ENCODE assay signal across 8 mouse cellular contexts in the genomic region with DNA sequence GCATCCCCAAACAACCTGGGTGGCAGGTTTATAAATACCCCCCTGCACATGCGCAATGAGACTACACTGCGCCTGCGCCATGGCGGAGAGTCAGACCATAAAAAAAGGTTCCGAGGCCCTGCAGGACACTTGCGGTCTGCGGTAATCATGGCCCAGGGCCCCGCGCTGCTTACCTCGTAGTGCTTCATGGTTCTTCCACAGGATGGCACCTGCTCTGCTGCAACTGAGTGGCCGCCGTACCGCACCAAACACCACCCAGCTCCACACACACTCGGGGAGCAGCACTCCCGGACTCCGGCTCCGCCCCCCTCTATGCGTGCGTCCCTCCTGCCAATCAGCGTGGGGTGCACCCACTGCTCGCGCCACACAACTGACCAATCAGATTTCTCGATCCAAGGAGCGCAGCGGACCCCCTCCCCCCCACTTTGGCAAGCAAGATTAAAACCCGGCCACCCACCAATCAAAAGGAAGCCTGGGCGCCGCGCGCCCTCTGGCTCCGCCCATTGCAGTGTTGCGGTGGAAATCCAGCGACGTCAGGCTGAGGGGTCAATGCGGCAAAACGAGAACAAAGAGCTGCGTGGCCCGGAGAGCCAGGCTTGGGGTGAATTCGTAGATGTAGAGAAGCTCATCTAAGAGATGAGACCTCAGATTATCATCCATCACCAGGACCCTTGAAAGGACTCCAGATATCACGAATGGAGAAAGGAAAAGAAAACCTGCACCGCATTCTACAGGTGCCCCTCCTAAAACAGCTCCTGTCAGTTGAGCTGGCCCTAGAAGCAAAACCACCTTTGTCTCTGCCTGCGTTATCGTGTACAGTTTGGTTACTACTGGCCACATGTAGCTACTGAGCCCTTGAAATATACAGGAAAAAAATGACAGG. TPM values are rescaled to one million over a fixed set of nuclear protein-coding genes. Genes with fewer than 3 reads are reported as not detected.
DNase-seq lines count a peak whose midpoint lies in the region; ATAC-seq and TF ChIP-seq lines count a peak whose summit lies in the region.

No protein-coding gene starts in this region.

- no peaks in the 10 kb centered on the region for H3K9me3 ChIP-seq in embryonic facial prominence, embryonic 14.5 days (ENCODE audit: control insufficient read depth, low read length)
- H3K9me3 ChIP-seq in limb, embryonic 14.5 days (ENCODE audit: control insufficient read depth, low read length) = no peaks in the 10 kb centered on the region
- no peaks in the 10 kb centered on the region for H3K9me3 ChIP-seq in midbrain, postnatal 0 days (ENCODE audit: low read length)

- peaks cover 3% of the 10 kb centered on the region; the same call in 1 of the 2 replicates for H3K36me3 ChIP-seq in embryonic facial prominence, embryonic 14.5 days (ENCODE audit: control insufficient read depth, insufficient read depth, low read length)
- peaks cover 7% of the 10 kb centered on the region; the same call in 1 of the 2 replicates for H3K36me3 ChIP-seq in limb, embryonic 14.5 days (ENCODE audit: control insufficient read depth, insufficient read depth, low read length)
- no peaks in the 10 kb centered on the region for H3K36me3 ChIP-seq in midbrain, postnatal 0 days (ENCODE audit: insufficient read depth, low read length)

- H3K4me2 ChIP-seq in embryonic facial prominence, embryonic 14.5 days (ENCODE audit: low read depth, low read length) = peak overlapping the region; percentile 72
- peak overlapping the region; percentile 82 for H3K4me2 ChIP-seq in limb, embryonic 14.5 days (replicated peaks; ENCODE audit: low read depth, low read length, severe bottlenecking)
- H3K4me2 ChIP-seq in midbrain, postnatal 0 days (ENCODE audit: low read depth, low read length, poor library complexity, severe bottlenecking) = peak overlapping the region; percentile 79

- TF ChIP-seq POLR2A in limb, embryonic 14.5 days (IDR thresholded peaks at IDR 0.05; ENCODE audit: borderline replicate concordance, extremely low read depth, insufficient read depth, insufficient read length) = peak; percentile 47; the same call in 1 of the 2 replicates

- peak; percentile 99 for ATAC-seq in embryonic facial prominence, embryonic 14.5 days (ENCODE audit: low read depth)
- peak; percentile 99 for ATAC-seq in limb, embryonic 14.5 days (ENCODE audit: low FRiP score, low read depth)
- ATAC-seq in midbrain, postnatal 0 days (ENCODE audit: low FRiP score) = peak; percentile 98

- H3K4me3 ChIP-seq in embryonic facial prominence, embryonic 14.5 days (ENCODE audit: low read depth, low read length) = peak overlapping the region; percentile 67
- H3K4me3 ChIP-seq in limb, embryonic 14.5 days (replicated peaks; ENCODE audit: low read length) = peak overlapping the region; percentile 81
- H3K4me3 ChIP-seq in midbrain, postnatal 0 days (ENCODE audit: low read depth, low read length) = peak overlapping the region; percentile 88

- H3K4me1 ChIP-seq in embryonic facial prominence, embryonic 14.5 days (ENCODE audit: control insufficient read depth, insufficient read depth, low read length) = peaks cover 10% of the 10 kb centered on the region
- peaks cover 16% of the 10 kb centered on the region for H3K4me1 ChIP-seq in limb, embryonic 14.5 days (ENCODE audit: control insufficient read depth, insufficient read depth, low read length)
- peaks cover 9% of the 10 kb centered on the region; the same call in 1 of the 2 replicates for H3K4me1 ChIP-seq in midbrain, postnatal 0 days (ENCODE audit: insufficient read depth, low read length)

- peak overlapping the region; percentile 77 for H3K9ac ChIP-seq in embryonic facial prominence, embryonic 14.5 days (ENCODE audit: low read depth, low read length)
- H3K9ac ChIP-seq in limb, embryonic 14.5 days (ENCODE audit: low read depth, low read length, severe bottlenecking) = peak overlapping the region; percentile 80
- H3K9ac ChIP-seq in midbrain, postnatal 0 days (replicated peaks; ENCODE audit: low read length, poor library complexity, severe bottlenecking) = peak overlapping the region; percentile 94

- DNase-seq in 3T3-L1 (ENCODE audit: low read depth, low spot score) = peak; percentile 99
- DNase-seq in adrenal gland, postnatal 4 days (ENCODE audit: low spot score in 2 of 2) = peak; percentile 92 to 96
- peak; percentile 99 for DNase-seq in embryonic facial prominence, embryonic 14.5 days (ENCODE audit: low spot score)
- peak; percentile 94 for DNase-seq in heart, adult 8-10 months (ENCODE audit: low spot score)
- DNase-seq in kidney, adult 9 months = peak; percentile 97
- DNase-seq in limb, embryonic 14.5 days (ENCODE audit: low spot score) = peak; percentile 99
- peak; percentile 99 for DNase-seq in midbrain, postnatal 0 days (ENCODE audit: low spot score)
- peak; percentile 92 for DNase-seq in spleen, postnatal 14 days (ENCODE audit: low spot score in 2 of 2)

- no peak; the same call in 1 of the 2 replicates for TF ChIP-seq CTCF in midbrain, postnatal 0 days (IDR thresholded peaks at IDR 0.05)

- H3K27me3 ChIP-seq in embryonic facial prominence, embryonic 14.5 days (replicated peaks; ENCODE audit: control insufficient read depth, insufficient read depth, low read length) = no peaks in the 10 kb centered on the region
- no peaks in the 10 kb centered on the region for H3K27me3 ChIP-seq in limb, embryonic 14.5 days (ENCODE audit: control insufficient read depth, insufficient read depth, low read length)
- H3K27me3 ChIP-seq in midbrain, postnatal 0 days (ENCODE audit: insufficient read depth, low read length) = no peaks in the 10 kb centered on the region

- peak overlapping the region; percentile 83 for H3K27ac ChIP-seq in embryonic facial prominence, embryonic 14.5 days (replicated peaks; ENCODE audit: low read depth, low read length)
- peak overlapping the region; percentile 90 for H3K27ac ChIP-seq in limb, embryonic 14.5 days (replicated peaks; ENCODE audit: low read depth, low read length)
- peak overlapping the region; percentile 97 for H3K27ac ChIP-seq in midbrain, postnatal 0 days (ENCODE audit: low read depth, low read length)

- WGBS in embryonic facial prominence, embryonic 14.5 days = under 1% methylated on average over 33 of the region's 43 CpGs
- WGBS in limb, embryonic 14.5 days = under 1% methylated on average over 41 of the region's 43 CpGs
- under 1% methylated on average over 43 of the region's 43 CpGs for WGBS in midbrain, postnatal 0 days

RNA-seq across cellular contexts. Expression of gene Tecr, which starts 13.4 kb away (rescaled TPM):
- 100 to 1,000 TPM; 369 to 378 TPM for total RNA-seq in adrenal gland, postnatal 4 days (2021)
- 497 and 529 TPM in 2 replicates for polyA plus RNA-seq in embryonic facial prominence, embryonic 14.5 days (2014; fragmentation: Nextera tagmentation; extraction: Ambion mirVana)
- 100 to 1,000 TPM; 539 to 688 (median 589) TPM for total RNA-seq in heart, adult 8-10 months (2022)
- 595 and 783 TPM in 2 replicates for polyA plus RNA-seq in limb, embryonic 14.5 days (2012; rRNA removed)
- polyA plus RNA-seq in limb, embryonic 14.5 days (2014; fragmentation: Nextera tagmentation; extraction: Ambion mirVana) = 586 and 589 TPM in 2 replicates
- 1,134 and 1,270 TPM in 2 replicates for total RNA-seq in midbrain, postnatal 0 days (2014; rRNA removed)
- 1,433 and 1,533 TPM in 2 replicates for polyA plus RNA-seq in midbrain, postnatal 0 days (2015; fragmentation: Nextera tagmentation; extraction: Ambion mirVana)

RNA-seq across cellular contexts. Expression of gene Dnajb1, which starts 13.6 kb away (rescaled TPM):
- 10 to 100 TPM; 29.4 to 29.9 TPM for total RNA-seq in adrenal gland, postnatal 4 days (2021)
- polyA plus RNA-seq in embryonic facial prominence, embryonic 14.5 days (2014; fragmentation: Nextera tagmentation; extraction: Ambion mirVana) = 47.2 and 47.5 TPM in 2 replicates
- total RNA-seq in heart, adult 8-10 months (2022) = 10 to 100 TPM; 11.0 to 14.2 (median 12.6) TPM
- polyA plus RNA-seq in limb, embryonic 14.5 days (2012; rRNA removed) = 42.6 and 43.7 TPM in 2 replicates
- polyA plus RNA-seq in limb, embryonic 14.5 days (2014; fragmentation: Nextera tagmentation; extraction: Ambion mirVana) = 51.3 and 58.9 TPM in 2 replicates
- total RNA-seq in midbrain, postnatal 0 days (2014; rRNA removed) = 41.0 and 43.3 TPM in 2 replicates
- 60.3 and 72.4 TPM in 2 replicates for polyA plus RNA-seq in midbrain, postnatal 0 days (2015; fragmentation: Nextera tagmentation; extraction: Ambion mirVana)

RNA-seq across cellular contexts. Expression of gene Ndufb7, which starts 27.9 kb away (rescaled TPM):
- total RNA-seq in adrenal gland, postnatal 4 days (2021) = 100 to 1,000 TPM; 215 to 223 TPM
- 315 and 324 TPM in 2 replicates for polyA plus RNA-seq in embryonic facial prominence, embryonic 14.5 days (2014; fragmentation: Nextera tagmentation; extraction: Ambion mirVana)
- 100 to 1,000 TPM; 561 to 765 (median 683) TPM for total RNA-seq in heart, adult 8-10 months (2022)
- polyA plus RNA-seq in limb, embryonic 14.5 days (2012; rRNA removed) = 237 and 248 TPM in 2 replicates
- polyA plus RNA-seq in limb, embryonic 14.5 days (2014; fragmentation: Nextera tagmentation; extraction: Ambion mirVana) = 298 and 313 TPM in 2 replicates
- 151 and 158 TPM in 2 replicates for total RNA-seq in midbrain, postnatal 0 days (2014; rRNA removed)
- polyA plus RNA-seq in midbrain, postnatal 0 days (2015; fragmentation: Nextera tagmentation; extraction: Ambion mirVana) = 396 and 420 TPM in 2 replicates

RNA-seq across cellular contexts. Expression of gene Gipc1, which starts 58.1 kb away (rescaled TPM):
- 10 to 100 TPM; 59.2 to 72.0 TPM for total RNA-seq in adrenal gland, postnatal 4 days (2021)
- 107 and 131 TPM in 2 replicates for polyA plus RNA-seq in embryonic facial prominence, embryonic 14.5 days (2014; fragmentation: Nextera tagmentation; extraction: Ambion mirVana)
- total RNA-seq in heart, adult 8-10 months (2022) = 10 to 100 TPM; 21.4 to 25.1 (median 23.3) TPM
- 100 and 102 TPM in 2 replicates for polyA plus RNA-seq in limb, embryonic 14.5 days (2012; rRNA removed)
- polyA plus RNA-seq in limb, embryonic 14.5 days (2014; fragmentation: Nextera tagmentation; extraction: Ambion mirVana) = 134 and 138 TPM in 2 replicates
- total RNA-seq in midbrain, postnatal 0 days (2014; rRNA removed) = 72.3 and 74.2 TPM in 2 replicates
- polyA plus RNA-seq in midbrain, postnatal 0 days (2015; fragmentation: Nextera tagmentation; extraction: Ambion mirVana) = 108 and 111 TPM in 2 replicates

RNA-seq across cellular contexts. Expression of gene Olfr370, which starts 58.8 kb away (rescaled TPM):
- not detected for total RNA-seq in adrenal gland, postnatal 4 days (2021)
- polyA plus RNA-seq in embryonic facial prominence, embryonic 14.5 days (2014; fragmentation: Nextera tagmentation; extraction: Ambion mirVana) = 0.16 and 0.19 TPM in 2 replicates
- not detected for total RNA-seq in heart, adult 8-10 months (2022)
- 0.18 TPM in 1 of 2 replicates, not detected in the other for polyA plus RNA-seq in limb, embryonic 14.5 days (2012; rRNA removed)
- polyA plus RNA-seq in limb, embryonic 14.5 days (2014; fragmentation: Nextera tagmentation; extraction: Ambion mirVana) = not detected in 2 replicates
- not detected in 2 replicates for total RNA-seq in midbrain, postnatal 0 days (2014; rRNA removed)
- polyA plus RNA-seq in midbrain, postnatal 0 days (2015; fragmentation: Nextera tagmentation; extraction: Ambion mirVana) = not detected in 2 replicates

Comparison
In these comparisons a context has a peak if more than half of its experiments do, and no peak if none do; other contexts are left out.
1. Peak in every context shown above with its lines: DNase-seq, ATAC-seq, H3K4me3 ChIP-seq and H3K27ac ChIP-seq.